Comparison of ENCODE assay signal across 9 mouse cellular contexts in genomic region chr17:35162730-35163129, GRCm38 (mm10). TPM values are rescaled to one million over a fixed set of nuclear protein-coding genes. Genes with fewer than 3 reads are reported as not detected.
A peak's percentile ranks its signal among the peaks of the same experiment; 100 is the strongest.
DNase-seq lines count a peak whose midpoint lies in the region; ATAC-seq lines count a peak whose summit lies in the region.
"Had no signal": no experiment of that assay in that cellular context is flagged by ENCODE, and none has a peak within 500 bp of the region (broad histone marks: within the 10 kb centered on the region; RNA-seq: fewer than 3 reads in every experiment).

No protein-coding gene starts in this region.

- H3K4me1 ChIP-seq in embryonic facial prominence, embryonic 15.5 days = peaks cover 35% of the 10 kb centered on the region
- H3K4me1 ChIP-seq in intestine, embryonic 14.5 days (replicated peaks; ENCODE audit: control insufficient read depth, insufficient read depth, low read length) = peaks cover 19% of the 10 kb centered on the region
- H3K4me1 ChIP-seq in liver, embryonic 16.5 days (ENCODE audit: control insufficient read depth, low read depth, low read length) = peaks cover 25% of the 10 kb centered on the region
- H3K4me1 ChIP-seq in stomach, embryonic 14.5 days (ENCODE audit: control insufficient read depth, insufficient read depth, low read length) = peaks cover 18% of the 10 kb centered on the region

- H3K36me3 ChIP-seq in embryonic facial prominence, embryonic 15.5 days = peaks cover 47% of the 10 kb centered on the region
- peaks cover 49% of the 10 kb centered on the region for H3K36me3 ChIP-seq in intestine, embryonic 14.5 days (ENCODE audit: control insufficient read depth, insufficient read depth, low read length)
- H3K36me3 ChIP-seq in liver, embryonic 16.5 days (ENCODE audit: control insufficient read depth, insufficient read depth) = peaks cover 43% of the 10 kb centered on the region
- peaks cover 46% of the 10 kb centered on the region for H3K36me3 ChIP-seq in stomach, embryonic 14.5 days (ENCODE audit: control insufficient read depth, insufficient read depth, low read length)

- whole genome bisulfite sequencing in embryonic facial prominence, embryonic 15.5 days = 31% methylated on average over 12 of the region's 12 CpGs
- WGBS in intestine, embryonic 14.5 days = 40% methylated on average over 12 of the region's 12 CpGs
- 59% methylated on average over 12 of the region's 12 CpGs for WGBS in liver, embryonic 16.5 days (ENCODE audit: insufficient replicate concordance)
- WGBS in stomach, embryonic 14.5 days = 36% methylated on average over 12 of the region's 12 CpGs

- H3K27me3 ChIP-seq in embryonic facial prominence, embryonic 15.5 days = no peaks in the 10 kb centered on the region
- no peaks in the 10 kb centered on the region for H3K27me3 ChIP-seq in intestine, embryonic 14.5 days (replicated peaks; ENCODE audit: control insufficient read depth, insufficient read depth, low read length)
- no peaks in the 10 kb centered on the region for H3K27me3 ChIP-seq in liver, embryonic 16.5 days (ENCODE audit: control insufficient read depth, insufficient read depth, low read depth, low read length)
- no peaks in the 10 kb centered on the region for H3K27me3 ChIP-seq in stomach, embryonic 14.5 days (ENCODE audit: control insufficient read depth, insufficient read depth, low read length)

- H3K9ac ChIP-seq in embryonic facial prominence, embryonic 15.5 days = peak overlapping the region; percentile 100
- peak overlapping the region; percentile 87 for H3K9ac ChIP-seq in intestine, embryonic 14.5 days (ENCODE audit: low read length)
- H3K9ac ChIP-seq in liver, embryonic 16.5 days (ENCODE audit: low read depth, low read length) = peak overlapping the region; percentile 92
- peak overlapping the region; percentile 100 for H3K9ac ChIP-seq in stomach, embryonic 14.5 days (replicated peaks; ENCODE audit: low read depth, low read length)

- H3K4me3 ChIP-seq in embryonic facial prominence, embryonic 15.5 days (replicated peaks) = peak overlapping the region; percentile 100
- H3K4me3 ChIP-seq in intestine, embryonic 14.5 days (ENCODE audit: low read depth, low read length) = peak overlapping the region; percentile 65
- peak overlapping the region; percentile 81 for H3K4me3 ChIP-seq in liver, embryonic 16.5 days (ENCODE audit: low read depth, low read length)
- peak overlapping the region; percentile 99 for H3K4me3 ChIP-seq in stomach, embryonic 14.5 days (ENCODE audit: low read depth, low read length)

- peak overlapping the region; percentile 39 for H3K27ac ChIP-seq in embryonic facial prominence, embryonic 15.5 days (replicated peaks)
- H3K27ac ChIP-seq in intestine, embryonic 14.5 days (ENCODE audit: low read depth) = peak overlapping the region; percentile 5; the same call in 1 of the 2 replicates
- H3K27ac ChIP-seq in liver, embryonic 16.5 days (ENCODE audit: low read length) = no peak overlapping the region
- no peak overlapping the region for H3K27ac ChIP-seq in stomach, embryonic 14.5 days (ENCODE audit: low read length)

- H3K4me2 ChIP-seq in embryonic facial prominence, embryonic 15.5 days (replicated peaks) = peak overlapping the region; percentile 88
- peak overlapping the region; percentile 98 for H3K4me2 ChIP-seq in intestine, embryonic 14.5 days (ENCODE audit: low read length)
- peak overlapping the region; percentile 90 for H3K4me2 ChIP-seq in liver, embryonic 16.5 days (ENCODE audit: low read depth, low read length)
- peak overlapping the region; percentile 59 for H3K4me2 ChIP-seq in stomach, embryonic 14.5 days (replicated peaks; ENCODE audit: low read depth, low read length)

- intact Hi-C loops in left cerebral cortex, postnatal 4 days (cut with DNase I) = no loop called here

- no peak for ATAC-seq in cerebellum, adult (ENCODE audit: insufficient number of reproducible peaks, low FRiP score, low TSS enrichment)
- no peak for ATAC-seq in embryonic facial prominence, embryonic 15.5 days (ENCODE audit: insufficient number of reproducible peaks, low FRiP score, low TSS enrichment, low read depth)
- ATAC-seq in intestine, embryonic 14.5 days (replicated peaks; ENCODE audit: low FRiP score, low TSS enrichment, low read depth) = no peak
- ATAC-seq in liver, embryonic 16.5 days (ENCODE audit: low read depth) = no peak
- ATAC-seq in stomach, embryonic 14.5 days (ENCODE audit: insufficient number of reproducible peaks, insufficient read depth, low FRiP score, low read depth) = no peak
- ATAC-seq in granulocyte monocyte progenitor cell, adult 5-6 weeks (replicated peaks; ENCODE audit: poor library complexity, severe bottlenecking) = no peak

- peak; percentile 63 for DNase-seq in cerebellum, adult 9-10 months
- DNase-seq in intestine, embryonic 14.5 days (ENCODE audit: low spot score) = no peak
- no peak for DNase-seq in left cerebral cortex, postnatal 4 days

- H3K9me3 ChIP-seq in embryonic facial prominence, embryonic 15.5 days (replicated peaks) = no peaks in the 10 kb centered on the region
- H3K9me3 ChIP-seq in intestine, embryonic 14.5 days (ENCODE audit: control insufficient read depth, low read length) = no peaks in the 10 kb centered on the region
- H3K9me3 ChIP-seq in liver, embryonic 16.5 days (replicated peaks; ENCODE audit: control insufficient read depth, low read length) = no peaks in the 10 kb centered on the region
- no peaks in the 10 kb centered on the region for H3K9me3 ChIP-seq in stomach, embryonic 14.5 days (ENCODE audit: control insufficient read depth, low read depth, low read length)

RNA-seq across cellular contexts. Expression of gene Prrc2a, which starts 2.0 kb away (rescaled TPM):
- 179 and 198 TPM in 2 replicates for polyA plus RNA-seq in embryonic facial prominence, embryonic 15.5 days (2015; fragmentation: Nextera tagmentation; extraction: Ambion mirVana)
- 186 and 196 TPM in 2 replicates for polyA plus RNA-seq in intestine, embryonic 14.5 days (2014; fragmentation: Nextera tagmentation; extraction: Ambion mirVana)
- 38.4 and 45.0 TPM in 2 replicates for polyA plus RNA-seq in liver, embryonic 16.5 days (2015; fragmentation: Nextera tagmentation; extraction: Ambion mirVana)
- 209 and 222 TPM in 2 replicates for polyA plus RNA-seq in stomach, embryonic 14.5 days (2014; fragmentation: Nextera tagmentation; extraction: Ambion mirVana)
- total RNA-seq in granulocyte monocyte progenitor cell, adult 5-6 weeks (2014; fragmentation: Nextera tagmentation) = 254 and 306 TPM in 2 replicates
- total RNA-seq in granulocyte monocyte progenitor cell, adult 5-6 weeks (2017) = 43.2 and 67.9 TPM in 2 replicates
- total RNA-seq in left cerebral cortex, postnatal 4 days (2021) = 100 to 1,000 TPM; 311 to 315 TPM

RNA-seq across cellular contexts. Expression of gene Aif1, which starts 13.1 kb away (rescaled TPM):
- polyA plus RNA-seq in embryonic facial prominence, embryonic 15.5 days (2015; fragmentation: Nextera tagmentation; extraction: Ambion mirVana) = 15.5 and 17.5 TPM in 2 replicates
- 15.4 and 17.5 TPM in 2 replicates for polyA plus RNA-seq in intestine, embryonic 14.5 days (2014; fragmentation: Nextera tagmentation; extraction: Ambion mirVana)
- polyA plus RNA-seq in liver, embryonic 16.5 days (2015; fragmentation: Nextera tagmentation; extraction: Ambion mirVana) = 22.8 and 23.2 TPM in 2 replicates
- polyA plus RNA-seq in stomach, embryonic 14.5 days (2014; fragmentation: Nextera tagmentation; extraction: Ambion mirVana) = 16.4 and 19.6 TPM in 2 replicates
- total RNA-seq in granulocyte monocyte progenitor cell, adult 5-6 weeks (2014; fragmentation: Nextera tagmentation) = 15.1 and 20.8 TPM in 2 replicates
- total RNA-seq in granulocyte monocyte progenitor cell, adult 5-6 weeks (2017) = 7.8 and 14.3 TPM in 2 replicates
- total RNA-seq in left cerebral cortex, postnatal 4 days (2021) = 1 to 10 TPM; 2.5 to 3.6 TPM

RNA-seq across cellular contexts. Expression of gene Lst1, which starts 25.5 kb away (rescaled TPM):
- polyA plus RNA-seq in embryonic facial prominence, embryonic 15.5 days (2015; fragmentation: Nextera tagmentation; extraction: Ambion mirVana) = 27.2 and 27.4 TPM in 2 replicates
- polyA plus RNA-seq in intestine, embryonic 14.5 days (2014; fragmentation: Nextera tagmentation; extraction: Ambion mirVana) = 16.9 and 19.1 TPM in 2 replicates
- polyA plus RNA-seq in liver, embryonic 16.5 days (2015; fragmentation: Nextera tagmentation; extraction: Ambion mirVana) = 38.8 and 41.4 TPM in 2 replicates
- 18.5 and 21.1 TPM in 2 replicates for polyA plus RNA-seq in stomach, embryonic 14.5 days (2014; fragmentation: Nextera tagmentation; extraction: Ambion mirVana)
- 78.7 and 89.0 TPM in 2 replicates for total RNA-seq in granulocyte monocyte progenitor cell, adult 5-6 weeks (2014; fragmentation: Nextera tagmentation)
- total RNA-seq in granulocyte monocyte progenitor cell, adult 5-6 weeks (2017) = 55.5 and 115 TPM in 2 replicates
- total RNA-seq in left cerebral cortex, postnatal 4 days (2021) = 10 to 100 TPM; 12.3 to 17.6 TPM

RNA-seq across cellular contexts. Expression of gene Bag6, which starts 27.8 kb away (rescaled TPM):
- polyA plus RNA-seq in embryonic facial prominence, embryonic 15.5 days (2015; fragmentation: Nextera tagmentation; extraction: Ambion mirVana) = 57.8 TPM in 2 replicates
- 75.5 and 79.5 TPM in 2 replicates for polyA plus RNA-seq in intestine, embryonic 14.5 days (2014; fragmentation: Nextera tagmentation; extraction: Ambion mirVana)
- polyA plus RNA-seq in liver, embryonic 16.5 days (2015; fragmentation: Nextera tagmentation; extraction: Ambion mirVana) = 19.7 and 21.4 TPM in 2 replicates
- 86.5 and 89.0 TPM in 2 replicates for polyA plus RNA-seq in stomach, embryonic 14.5 days (2014; fragmentation: Nextera tagmentation; extraction: Ambion mirVana)
- total RNA-seq in granulocyte monocyte progenitor cell, adult 5-6 weeks (2014; fragmentation: Nextera tagmentation) = 93.9 and 111 TPM in 2 replicates
- 68.8 and 74.0 TPM in 2 replicates for total RNA-seq in granulocyte monocyte progenitor cell, adult 5-6 weeks (2017)
- total RNA-seq in left cerebral cortex, postnatal 4 days (2021) = 100 to 1,000 TPM; 395 to 410 TPM

RNA-seq across cellular contexts. Expression of gene Apom, which starts 30.9 kb away (rescaled TPM):
- 0.17 TPM in 1 of 2 replicates, not detected in the other for polyA plus RNA-seq in embryonic facial prominence, embryonic 15.5 days (2015; fragmentation: Nextera tagmentation; extraction: Ambion mirVana)
- 0.95 and 1.5 TPM in 2 replicates for polyA plus RNA-seq in intestine, embryonic 14.5 days (2014; fragmentation: Nextera tagmentation; extraction: Ambion mirVana)
- 959 and 972 TPM in 2 replicates for polyA plus RNA-seq in liver, embryonic 16.5 days (2015; fragmentation: Nextera tagmentation; extraction: Ambion mirVana)
- polyA plus RNA-seq in stomach, embryonic 14.5 days (2014; fragmentation: Nextera tagmentation; extraction: Ambion mirVana) = 0.75 and 0.77 TPM in 2 replicates
- total RNA-seq in granulocyte monocyte progenitor cell, adult 5-6 weeks (2014; fragmentation: Nextera tagmentation) = not detected in 2 replicates
- total RNA-seq in granulocyte monocyte progenitor cell, adult 5-6 weeks (2017) = 1.2 TPM in 1 of 2 replicates, not detected in the other
- under 1 TPM in 1 of 2 experiments, not detected in 1; 0.52 TPM for total RNA-seq in left cerebral cortex, postnatal 4 days (2021)
- total RNA-seq: heart, postnatal 36 days had no signal

Comparison
In these comparisons a context has a peak if more than half of its experiments do, and no peak if none do; other contexts are left out.
1. H3K27ac ChIP-seq: peak in embryonic facial prominence, embryonic 15.5 days (single experiment) and intestine, embryonic 14.5 days (single experiment); none in liver, embryonic 16.5 days (single experiment) and stomach, embryonic 14.5 days (single experiment).
2. Peak in every context shown above with its lines, with median percentiles within 50 percentile points of each other: H3K4me2 ChIP-seq, H3K4me3 ChIP-seq and H3K9ac ChIP-seq.